8 mouse cellular contexts compared by ENCODE assay signal in genomic region chr7:143739511-143740461, GRCm38 (mm10). TPM values are rescaled to one million over a fixed set of nuclear protein-coding genes. Genes with fewer than 3 reads are reported as not detected.
DNase-seq lines count a peak whose midpoint lies in the region; ATAC-seq and TF ChIP-seq lines count a peak whose summit lies in the region.

No protein-coding gene starts in this region.

- peak overlapping the region; percentile 68 for H3K4me3 ChIP-seq in heart, embryonic 13.5 days
- peak overlapping the region; percentile 75 for H3K4me3 ChIP-seq in kidney, embryonic 16.5 days (ENCODE audit: low read length)
- H3K4me3 ChIP-seq in liver, embryonic 13.5 days (replicated peaks), result peak overlapping the region; percentile 50
- H3K4me3 ChIP-seq in testis, adult 2 months (ENCODE audit: control insufficient read depth, low read depth, low read length), result peak overlapping the region; percentile 63

- H3K9me3 ChIP-seq in heart, embryonic 13.5 days, result no peaks in the 10 kb centered on the region
- H3K9me3 ChIP-seq in kidney, embryonic 16.5 days (ENCODE audit: low read length), result no peaks in the 10 kb centered on the region
- H3K9me3 ChIP-seq in liver, embryonic 13.5 days (replicated peaks), result no peaks in the 10 kb centered on the region

- 0 out of 2 replicates have a peak, but pooled peaks have one; percentile 24 for TF ChIP-seq POLR2A in testis, adult 2 months (IDR thresholded peaks at IDR 0.05; ENCODE audit: control insufficient read depth, low read depth, low read length)

- H3K4me2 ChIP-seq in heart, embryonic 13.5 days, result peak overlapping the region; percentile 87
- peak overlapping the region; percentile 76 for H3K4me2 ChIP-seq in kidney, embryonic 16.5 days (replicated peaks; ENCODE audit: low read depth, low read length)
- peak overlapping the region; percentile 57 for H3K4me2 ChIP-seq in liver, embryonic 13.5 days

- H3K4me1 ChIP-seq in heart, embryonic 13.5 days, result peaks cover 42% of the 10 kb centered on the region
- peaks cover 25% of the 10 kb centered on the region for H3K4me1 ChIP-seq in kidney, embryonic 16.5 days (ENCODE audit: insufficient read depth, low read length)
- H3K4me1 ChIP-seq in liver, embryonic 13.5 days (replicated peaks), result no peaks in the 10 kb centered on the region
- H3K4me1 ChIP-seq in testis, adult 2 months (ENCODE audit: control insufficient read depth, insufficient read depth, low read length), result peaks cover 7% of the 10 kb centered on the region

- H3K36me3 ChIP-seq in heart, embryonic 13.5 days, result peaks cover 12% of the 10 kb centered on the region
- no peaks in the 10 kb centered on the region for H3K36me3 ChIP-seq in kidney, embryonic 16.5 days (ENCODE audit: insufficient read depth, low read length)
- H3K36me3 ChIP-seq in liver, embryonic 13.5 days, result no peaks in the 10 kb centered on the region
- no peaks in the 10 kb centered on the region for H3K36me3 ChIP-seq in testis, adult 2 months (ENCODE audit: control insufficient read depth, insufficient read depth, low read length)

- H3K9ac ChIP-seq in heart, embryonic 13.5 days, result peak overlapping the region; percentile 92
- peak overlapping the region; percentile 85 for H3K9ac ChIP-seq in kidney, embryonic 16.5 days (replicated peaks; ENCODE audit: low read length)
- H3K9ac ChIP-seq in liver, embryonic 13.5 days, result peak overlapping the region; percentile 54

- peak; percentile 51; the same call in 1 of the 2 replicates for ATAC-seq in heart, embryonic 13.5 days (ENCODE audit: extremely low read depth, insufficient number of reproducible peaks, low FRiP score, low TSS enrichment)
- peak; percentile 95 for ATAC-seq in kidney, embryonic 16.5 days (ENCODE audit: low FRiP score, low TSS enrichment)
- ATAC-seq in liver, embryonic 13.5 days (ENCODE audit: low read depth), result peak; percentile 45; the same call in 1 of the 2 replicates

- peak; percentile 17 to 43 for DNase-seq in spleen, adult 18-20 months
- DNase-seq in spleen, adult 12 weeks (ENCODE audit: low spot score), result no peak
- DNase-seq in fibroblast of lung, adult 2 months (ENCODE audit: low read depth), result peak; percentile 51
- no peak for DNase-seq in liver, embryonic 13.5 days
- DNase-seq in neural tube, embryonic 10.5 days (ENCODE audit: extremely low spot score, low spot score), result peak; percentile 83

- H3K27me3 ChIP-seq in heart, embryonic 13.5 days (replicated peaks), result peaks cover 26% of the 10 kb centered on the region; the same call in 1 of the 2 replicates
- H3K27me3 ChIP-seq in kidney, embryonic 16.5 days (ENCODE audit: insufficient read depth, low read length), result no peaks in the 10 kb centered on the region
- peaks cover 48% of the 10 kb centered on the region for H3K27me3 ChIP-seq in liver, embryonic 13.5 days
- no peaks in the 10 kb centered on the region for H3K27me3 ChIP-seq in testis, adult 2 months (ENCODE audit: control insufficient read depth, insufficient read depth, low read length)

- 2% methylated on average over 38 of the region's 38 CpGs for WGBS in heart, embryonic 13.5 days
- under 1% methylated on average over 35 of the region's 38 CpGs for WGBS in kidney, embryonic 16.5 days
- 5% methylated on average over 38 of the region's 38 CpGs for WGBS in liver, embryonic 13.5 days (ENCODE audit: insufficient replicate concordance)

- peak overlapping the region; percentile 84 for H3K27ac ChIP-seq in heart, embryonic 13.5 days (replicated peaks)
- peak overlapping the region; percentile 69 for H3K27ac ChIP-seq in kidney, embryonic 16.5 days (ENCODE audit: low read length)
- H3K27ac ChIP-seq in liver, embryonic 13.5 days, result no peak overlapping the region
- no peak overlapping the region for H3K27ac ChIP-seq in testis, adult 2 months (ENCODE audit: control insufficient read depth, insufficient read depth, low read depth, low read length)

- TF ChIP-seq CTCF in testis, adult 2 months (IDR thresholded peaks at IDR 0.05; ENCODE audit: control insufficient read depth, insufficient read depth, insufficient replicate concordance, low read depth, low read length), result no peak

RNA-seq across cellular contexts. Expression of gene Osbpl5, which starts 17.0 kb away (rescaled TPM):
- polyA plus RNA-seq in heart, embryonic 13.5 days (2015; fragmentation: Nextera tagmentation; extraction: Ambion mirVana), result 34.8 and 36.2 TPM in 2 replicates
- polyA plus RNA-seq in kidney, embryonic 16.5 days (2015; fragmentation: Nextera tagmentation; extraction: Ambion mirVana), result 42.1 and 47.1 TPM in 2 replicates
- polyA plus RNA-seq in liver, embryonic 13.5 days (2015; fragmentation: Nextera tagmentation; extraction: Ambion mirVana), result 2.4 and 2.8 TPM in 2 replicates
- 7.9 and 8.4 TPM in 2 replicates for polyA plus RNA-seq in testis, adult 2 months (2012; rRNA removed)

RNA-seq across cellular contexts. Expression of gene Mrgprg, which starts 27.0 kb away (rescaled TPM):
- not detected in 2 replicates for polyA plus RNA-seq in heart, embryonic 13.5 days (2015; fragmentation: Nextera tagmentation; extraction: Ambion mirVana)
- polyA plus RNA-seq in kidney, embryonic 16.5 days (2015; fragmentation: Nextera tagmentation; extraction: Ambion mirVana), result not detected in 2 replicates
- not detected in 2 replicates for polyA plus RNA-seq in liver, embryonic 13.5 days (2015; fragmentation: Nextera tagmentation; extraction: Ambion mirVana)
- not detected in 2 replicates for polyA plus RNA-seq in testis, adult 2 months (2012; rRNA removed)

RNA-seq across cellular contexts. Expression of gene Mrgpre, which starts 44.5 kb away (rescaled TPM):
- polyA plus RNA-seq in heart, embryonic 13.5 days (2015; fragmentation: Nextera tagmentation; extraction: Ambion mirVana), result 1.8 and 1.9 TPM in 2 replicates
- 2.2 and 2.5 TPM in 2 replicates for polyA plus RNA-seq in kidney, embryonic 16.5 days (2015; fragmentation: Nextera tagmentation; extraction: Ambion mirVana)
- polyA plus RNA-seq in liver, embryonic 13.5 days (2015; fragmentation: Nextera tagmentation; extraction: Ambion mirVana), result 0.17 and 0.28 TPM in 2 replicates
- polyA plus RNA-seq in testis, adult 2 months (2012; rRNA removed), result 0.11 and 0.18 TPM in 2 replicates

RNA-seq across cellular contexts. Expression of gene Tnfrsf23, which starts 54.1 kb away (rescaled TPM):
- polyA plus RNA-seq in heart, embryonic 13.5 days (2015; fragmentation: Nextera tagmentation; extraction: Ambion mirVana), result 2.4 and 3.1 TPM in 2 replicates
- 1.6 and 1.9 TPM in 2 replicates for polyA plus RNA-seq in kidney, embryonic 16.5 days (2015; fragmentation: Nextera tagmentation; extraction: Ambion mirVana)
- 0.17 and 0.44 TPM in 2 replicates for polyA plus RNA-seq in liver, embryonic 13.5 days (2015; fragmentation: Nextera tagmentation; extraction: Ambion mirVana)
- 0.60 and 0.63 TPM in 2 replicates for polyA plus RNA-seq in testis, adult 2 months (2012; rRNA removed)

Comparison
In these comparisons a context has a peak if more than half of its experiments do, and no peak if none do; other contexts are left out.
1. DNase-seq: peak in spleen, adult 18-20 months (2 of 2), fibroblast of lung, adult 2 months (single experiment) and neural tube, embryonic 10.5 days (single experiment); none in spleen, adult 12 weeks (single experiment) and liver, embryonic 13.5 days (single experiment).
2. ATAC-seq: peak in every context shown above with its lines; median percentile 95 in kidney, embryonic 16.5 days; 51 in heart, embryonic 13.5 days; 45 in liver, embryonic 13.5 days.
3. H3K27ac ChIP-seq: peak in heart, embryonic 13.5 days (single experiment) and kidney, embryonic 16.5 days (single experiment); none in liver, embryonic 13.5 days (single experiment) and testis, adult 2 months (single experiment).
4. Peak in every context shown above with its lines, with median percentiles within 50 percentile points of each other: H3K4me2 ChIP-seq, H3K4me3 ChIP-seq and H3K9ac ChIP-seq.